Mouse (Mus musculus) lung, adult 2 months (tissue): ENCODE results near the gene Nol4l.

Source experiments
- CTCF ChIP-seq: fragments of 200-500 bp; IDR thresholded peaks from 2 replicates; pipeline ENCODE4 v1.5.1; 2011; ENCODE audit warnings: mild to moderate bottlenecking, low read length, control low read depth; ENCODE audit not compliant: insufficient read depth
- POLR2A ChIP-seq: fragments of 200-500 bp; IDR thresholded peaks from 2 replicates; pipeline ENCODE4 v1.6.1; 2011; ENCODE audit warnings: low read depth, mild to moderate bottlenecking, control low read depth, low read length, borderline replicate concordance; ENCODE audit errors: extremely low read depth

DNA sequence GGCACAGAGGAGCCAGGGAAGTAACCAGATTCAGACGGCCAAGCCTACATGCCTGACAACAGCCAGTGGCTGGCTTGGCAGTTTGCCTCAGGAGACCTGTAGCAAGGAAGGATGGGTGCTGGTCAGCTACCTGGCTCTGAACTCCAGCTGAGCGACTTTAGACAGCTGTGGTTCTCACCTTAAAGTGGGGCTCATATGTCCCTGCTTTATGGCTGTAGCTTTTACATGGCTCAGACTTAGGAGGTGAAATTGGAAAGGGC lies 48.0 kb downstream of the Nol4l start:
- TF ChIP-seq CTCF (no peak), POLR2A (no peak)
